Mouse (Mus musculus) heart, adult 2 months (tissue): ENCODE data around the gene Gtf3c3. TPM values are rescaled to one million over a fixed set of nuclear protein-coding genes. Genes with fewer than 3 reads are reported as not detected.
A peak's percentile ranks its signal among the peaks of the same experiment; 100 is the strongest.

Source experiments
- DNase-seq, 2 experiments: peaks; one replicate each; pipeline ENCODE4 v3.0.0; 2021
- H3K27ac ChIP-seq: fragments of 200-600 bp; 2 replicates; pipeline ENCODE4 v1.8.1; 2022
- H3K27me3 ChIP-seq: fragments of 200-500 bp; 2 replicates; pipeline ENCODE4 v1.6.1; 2012; ENCODE audit warnings: mild to moderate bottlenecking, low read length, inconsistent platforms, mixed read lengths; ENCODE audit not compliant: control insufficient read depth, insufficient read depth
- H3K36me3 ChIP-seq: fragments of 200-500 bp; 2 replicates; pipeline ENCODE4 v1.6.1; 2012; ENCODE audit warnings: low read length, inconsistent platforms; ENCODE audit not compliant: control insufficient read depth, insufficient read depth
- H3K4me1 ChIP-seq: fragments of 200-500 bp; 2 replicates; pipeline ENCODE4 v1.6.1; 2011; ENCODE audit warnings: low read length; ENCODE audit not compliant: control insufficient read depth, insufficient read depth
- H3K4me3 ChIP-seq: fragments of 200-600 bp; 2 replicates; pipeline ENCODE4 v1.8.1; 2022
- H3K79me2 ChIP-seq: fragments of 200-500 bp; replicated peaks from 2 replicates; pipeline ENCODE4 v1.6.1; 2012; ENCODE audit warnings: mild to moderate bottlenecking, inconsistent platforms, low read length, moderate library complexity, mixed read lengths; ENCODE audit not compliant: control insufficient read depth, insufficient read depth
- H3K9ac ChIP-seq: fragments of 200-500 bp; 2 replicates; pipeline ENCODE4 v1.6.1; 2012; ENCODE audit warnings: low read depth, mild to moderate bottlenecking, control low read depth, inconsistent platforms, low read length, mixed read lengths
- CTCF ChIP-seq: fragments of 200-600 bp; IDR thresholded peaks from 2 replicates; pipeline ENCODE4 v1.8.1; 2022; ENCODE audit warnings: antibody characterized with exemption, mild to moderate bottlenecking, moderate library complexity
- EP300 ChIP-seq: fragments of 200-500 bp; IDR thresholded peaks from 2 replicates; pipeline ENCODE4 v1.6.1; 2011; ENCODE audit warnings: low read depth, low read length, control low read depth; ENCODE audit not compliant: insufficient read depth
- POLR2A ChIP-seq: fragments of 200-500 bp; IDR thresholded peaks from 2 replicates; pipeline ENCODE4 v1.6.1; 2011; ENCODE audit warnings: mild to moderate bottlenecking, low read depth, low read length, control low read depth; ENCODE audit not compliant: insufficient read depth
- WGBS: fragments of 180-500 bp; shearing (Covaris S2); methylation state at CpG from one replicate; pipeline ENCODE4 v1.1.7; 2018; 5-methylcytosine and 5-hydroxymethylcytosine counted together
- intact Hi-C: fragments of 180-260 bp; cut with DNase I; formaldehyde crosslinking; loops from one replicate; pipeline ENCODE4 v1.15.1; 2025
- polyA plus RNA-seq: library from polyadenylated mRNA; depleted of rRNA; stranded (reverse); fragments of >200 nt; gene quantifications from 2 replicates; pipeline ENCODE4 v1.2.3, GENCODE M21; 2012
- total RNA-seq, 2 experiments: library from RNA; stranded (reverse); gene quantifications; 2 replicates each; pipeline ENCODE4 v1.2.3; 2021

Gtf3c3 gene
- total and polyA plus RNA-seq, 3 experiments = 4.0 to 13.8 (median 11.3) TPM

DNA sequence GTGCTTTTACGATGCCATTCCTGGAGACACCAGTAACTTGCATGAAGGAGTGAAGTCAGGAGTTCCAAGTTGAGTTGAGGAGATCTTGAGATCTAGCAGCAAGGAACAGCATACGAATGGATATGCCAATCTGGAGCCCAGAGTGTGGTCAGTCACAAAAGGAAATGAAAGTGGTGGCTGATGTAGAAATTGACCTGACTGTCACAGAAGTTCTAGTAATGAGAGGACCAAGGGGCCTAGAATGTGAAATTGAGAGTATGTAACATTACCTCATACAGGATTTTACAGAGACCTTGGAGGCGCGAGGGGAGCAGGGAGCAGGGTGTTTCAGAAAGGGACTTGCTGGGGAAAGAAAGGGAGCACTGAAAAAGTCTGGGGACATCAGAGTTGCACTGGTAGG is 10.1 kb upstream of the Gtf3c3 start:
- no peak overlapping the region for H3K27ac ChIP-seq
- no peaks in the 10 kb centered on the region for H3K4me1 ChIP-seq
- 65% methylated on average over 4 of the region's 4 CpGs for WGBS
- TF ChIP-seq CTCF = no peak
- TF ChIP-seq POLR2A = no peak
- TF ChIP-seq EP300 = no peak
- no peaks in the 10 kb centered on the region for H3K36me3 ChIP-seq
- H3K27me3 ChIP-seq = no peaks in the 10 kb centered on the region
- DNase-seq = no peak
- intact Hi-C loops = no loop called here
- H3K9ac ChIP-seq = no peak overlapping the region
- no peak overlapping the region for H3K4me3 ChIP-seq
- no peaks in the 10 kb centered on the region for H3K79me2 ChIP-seq

DNA sequence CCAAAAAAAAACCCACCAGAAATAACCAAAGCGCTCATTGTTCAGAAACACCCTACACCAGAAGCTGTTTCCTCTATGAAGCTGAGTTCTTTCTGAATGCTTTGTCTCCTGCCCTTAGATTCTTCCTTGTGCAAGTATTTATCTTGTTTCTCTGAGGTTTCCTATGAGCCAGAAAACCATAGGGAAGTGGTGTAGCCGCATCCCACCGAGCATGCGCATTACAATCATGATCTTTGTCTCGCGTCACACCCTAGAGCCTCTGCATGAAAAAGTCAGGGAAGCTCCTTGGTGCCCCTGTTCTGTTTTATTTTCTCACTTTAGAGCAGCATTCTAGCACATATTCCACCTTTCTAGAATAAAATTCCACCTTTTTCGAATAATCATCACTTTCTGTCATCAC is 4.9 kb upstream of the Gtf3c3 start:
- intact Hi-C loops = no loop called here

DNA sequence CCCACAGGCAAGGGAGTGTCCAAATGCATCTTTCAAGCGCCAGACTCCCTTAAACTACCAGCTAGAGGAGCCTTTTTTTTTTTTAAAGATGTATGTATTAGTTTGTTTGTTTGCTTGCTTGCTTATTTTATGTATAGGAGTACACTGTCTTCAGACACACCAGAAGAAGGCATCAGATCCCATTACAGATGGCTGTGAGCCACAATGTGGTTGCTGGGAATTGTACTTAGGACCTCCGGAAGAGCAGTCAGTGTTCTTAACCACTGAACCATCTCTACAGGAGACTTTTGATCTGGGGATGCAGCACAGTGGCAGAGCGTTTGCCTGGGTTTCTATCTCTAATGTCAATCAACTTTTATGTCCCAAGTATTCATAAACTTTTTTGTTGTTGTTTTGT is 307 bp upstream of the Gtf3c3 start:
- no peaks in the 10 kb centered on the region; the same call in 1 of the 2 replicates for H3K79me2 ChIP-seq
- intact Hi-C loops = no loop called here
- peak overlapping the region; percentile 75 for H3K4me3 ChIP-seq
- peak overlapping the region; percentile 32; the same call in 1 of the 2 replicates for H3K9ac ChIP-seq
- H3K4me1 ChIP-seq = peaks cover 5% of the 10 kb centered on the region
- H3K27ac ChIP-seq = peak overlapping the region; percentile 76
- peaks cover 9% of the 10 kb centered on the region; the same call in 1 of the 2 replicates for H3K36me3 ChIP-seq
- 47% methylated on average over 3 of the region's 3 CpGs for WGBS
- no peak for TF ChIP-seq POLR2A
- TF ChIP-seq CTCF = no peak
- no peak for TF ChIP-seq EP300
- DNase-seq = peak in 1 of 2 experiments; percentile 20
- no peaks in the 10 kb centered on the region for H3K27me3 ChIP-seq

More for the DNA sequence above, 4.9 kb upstream of the Gtf3c3 start:
- no peak overlapping the region for H3K27ac ChIP-seq
- TF ChIP-seq EP300 = no peak
- TF ChIP-seq POLR2A = no peak
- no peak for TF ChIP-seq CTCF
- DNase-seq = no peak
- H3K79me2 ChIP-seq = no peaks in the 10 kb centered on the region
- H3K4me3 ChIP-seq = no peak overlapping the region
- no peaks in the 10 kb centered on the region for H3K36me3 ChIP-seq
- no peaks in the 10 kb centered on the region for H3K27me3 ChIP-seq
- H3K4me1 ChIP-seq = no peaks in the 10 kb centered on the region
- 51% methylated on average over 7 of the region's 7 CpGs for WGBS
- H3K9ac ChIP-seq = no peak overlapping the region

DNA sequence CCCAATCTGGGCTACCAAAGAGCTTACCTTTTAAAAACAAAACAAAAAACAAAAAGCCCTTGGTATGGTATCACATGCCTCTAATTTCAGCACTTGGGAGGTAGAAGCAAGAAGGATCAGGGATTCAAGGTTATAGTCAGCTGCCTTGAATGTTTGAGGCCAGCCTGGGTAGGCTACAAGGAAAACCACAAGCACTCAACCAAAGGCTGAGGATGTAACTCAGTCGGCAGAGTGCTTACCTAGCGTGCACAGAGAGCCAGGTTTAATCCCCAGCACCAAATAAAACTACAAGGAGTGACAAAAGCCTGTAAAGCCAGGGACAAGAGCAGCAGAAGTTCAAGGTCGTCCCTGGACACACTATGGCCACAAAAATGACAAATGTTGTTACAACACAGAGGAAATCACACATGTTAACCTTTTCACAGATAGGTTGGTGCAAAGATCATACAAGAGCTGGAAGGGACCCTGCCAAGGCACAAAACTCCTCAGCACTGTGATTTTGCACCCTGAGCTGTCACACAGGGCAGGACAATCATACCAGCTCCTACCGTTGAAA is 16.5 kb downstream of the Gtf3c3 start:
- H3K36me3 ChIP-seq = peaks cover 6% of the 10 kb centered on the region; the same call in 1 of the 2 replicates
- no peak overlapping the region for H3K4me3 ChIP-seq
- no peak overlapping the region for H3K9ac ChIP-seq
- no peaks in the 10 kb centered on the region for H3K4me1 ChIP-seq
- DNase-seq = no peak
- no peaks in the 10 kb centered on the region for H3K79me2 ChIP-seq
- 89% methylated on average over 4 of the region's 4 CpGs for WGBS
- no peaks in the 10 kb centered on the region for H3K27me3 ChIP-seq
- H3K27ac ChIP-seq = no peak overlapping the region
- no peak for TF ChIP-seq CTCF
- no peak for TF ChIP-seq EP300
- no peak for TF ChIP-seq POLR2A
- intact Hi-C loops = no loop called here

DNA sequence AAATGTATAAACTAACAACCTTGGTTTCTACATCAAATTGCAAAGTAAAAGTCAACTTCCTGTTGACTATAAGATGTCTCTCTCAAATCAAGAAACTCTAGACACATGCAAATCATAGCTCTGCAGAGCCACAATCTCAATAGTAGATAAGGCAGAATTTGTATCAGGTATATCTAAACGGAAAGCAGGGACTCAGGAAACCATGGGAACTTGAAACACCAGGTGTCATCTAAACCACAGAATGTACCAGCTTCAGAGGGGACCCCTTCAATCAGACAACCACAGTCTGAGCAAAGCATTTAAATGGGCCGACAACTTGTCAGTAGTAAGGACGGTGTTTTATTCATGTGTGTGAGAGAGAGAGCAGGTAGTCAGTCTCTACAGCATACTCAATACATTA is 17.1 kb downstream of the Gtf3c3 start:
- 84% methylated on average over 3 of the region's 3 CpGs for WGBS
- peaks cover 6% of the 10 kb centered on the region; the same call in 1 of the 2 replicates for H3K36me3 ChIP-seq
- H3K79me2 ChIP-seq = no peaks in the 10 kb centered on the region
- TF ChIP-seq CTCF (no peak), POLR2A (no peak), EP300 (no peak)
- H3K27ac ChIP-seq = no peak overlapping the region
- H3K4me3 ChIP-seq = no peak overlapping the region
- H3K9ac ChIP-seq = no peak overlapping the region
- no peaks in the 10 kb centered on the region for H3K4me1 ChIP-seq
- intact Hi-C loops = no loop called here
- H3K27me3 ChIP-seq = no peaks in the 10 kb centered on the region
- no peak for DNase-seq

DNA sequence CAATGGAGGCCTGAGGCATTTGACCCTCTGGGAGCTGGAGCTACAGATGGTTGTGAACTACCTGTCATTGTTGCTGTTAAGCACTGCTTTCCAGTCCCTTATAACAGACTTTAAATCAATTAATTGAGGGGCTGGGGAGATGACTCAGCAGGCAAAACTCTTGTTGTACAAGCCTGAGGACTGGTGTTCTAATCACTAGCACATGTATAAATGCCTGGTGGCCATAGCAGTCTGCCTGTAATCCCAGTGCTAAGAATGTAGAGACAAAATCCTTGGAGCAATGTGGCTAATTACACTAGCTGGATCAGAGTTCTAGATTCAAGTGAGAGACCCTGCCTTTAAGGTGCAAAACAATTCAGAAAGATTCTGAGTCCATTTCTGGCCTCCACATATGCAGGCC is 36.0 kb downstream of the Gtf3c3 start:
- Histone ChIP-seq H3K9ac (no peak overlapping the region), H3K79me2 (no peaks in the 10 kb centered on the region), H3K4me1 (no peaks in the 10 kb centered on the region; the same call in 1 of the 2 replicates), H3K36me3 (peaks cover 10% of the 10 kb centered on the region), H3K4me3 (no peak overlapping the region), H3K27ac (no peak overlapping the region), H3K27me3 (no peaks in the 10 kb centered on the region)
- intact Hi-C loops = no loop called here
- no peak for DNase-seq
- no peak for TF ChIP-seq EP300
- no peak for TF ChIP-seq POLR2A
- no peak for TF ChIP-seq CTCF
